Mouse (Mus musculus) lung, embryonic 16.5 days (tissue): ENCODE results near the gene Dock4. TPM values are rescaled to one million over a fixed set of nuclear protein-coding genes. Genes with fewer than 3 reads are reported as not detected.

Experiments used
- ATAC-seq: fragments of 200-750 bp; cut with Nextera tagmentation; 2 replicates; pipeline ENCODE4 v1.8.0; 2017; ENCODE audit warnings: low read depth, mild to moderate bottlenecking, moderate library complexity
- H3K27ac ChIP-seq: fragments of 300-500 bp; sonication (generic); 2 replicates; pipeline ENCODE4 v1.5.1; 2014; ENCODE audit warnings: mild to moderate bottlenecking, control low read depth, low read length
- H3K27me3 ChIP-seq: fragments of 300-500 bp; sonication (generic); 2 replicates; pipeline ENCODE4 v1.6.1; 2014; ENCODE audit warnings: low read depth, low read length, mixed read lengths; ENCODE audit not compliant: control insufficient read depth, insufficient read depth
- H3K36me3 ChIP-seq: fragments of 300-500 bp; sonication (generic); 2 replicates; pipeline ENCODE4 v1.6.1; 2014; ENCODE audit warnings: low read length; ENCODE audit not compliant: control insufficient read depth, insufficient read depth
- H3K4me1 ChIP-seq: fragments of 300-500 bp; sonication (generic); replicated peaks from 2 replicates; pipeline ENCODE4 v1.6.1; 2014; ENCODE audit warnings: low read length, mixed read lengths; ENCODE audit not compliant: control insufficient read depth, insufficient read depth
- H3K4me2 ChIP-seq: fragments of 300-500 bp; sonication (generic); 2 replicates; pipeline ENCODE4 v1.6.1; 2014; ENCODE audit warnings: low read depth, low read length, control low read depth
- H3K4me3 ChIP-seq: fragments of 300-500 bp; sonication (generic); 2 replicates; pipeline ENCODE4 v1.5.1; 2014; ENCODE audit warnings: mild to moderate bottlenecking, low read length, control low read depth
- H3K9ac ChIP-seq: fragments of 300-500 bp; sonication (generic); 2 replicates; pipeline ENCODE4 v1.6.1; 2014; ENCODE audit warnings: low read length, control low read depth
- H3K9me3 ChIP-seq: fragments of 300-500 bp; sonication (generic); 2 replicates; pipeline ENCODE4 v1.6.1; 2016; ENCODE audit warnings: low read length; ENCODE audit not compliant: control insufficient read depth
- WGBS: fragments of 180-500 bp; shearing (Covaris S2); extraction: QIAGEN DNeasy Blood & Tissue Kit; methylation state at CpG from one replicate; pipeline ENCODE4 v1.1.7; 2014; 5-methylcytosine and 5-hydroxymethylcytosine counted together
- polyA plus RNA-seq: library from polyadenylated mRNA; unstranded; fragments of >200 nt; fragmentation: Nextera tagmentation; extraction: Ambion mirVana; gene quantifications from 2 replicates; pipeline ENCODE4 v1.2.1, GENCODE M21; 2015

Gene Dock4
- polyA plus RNA-seq, 1 experiment from 2014 or later, result 28.4 TPM

GRCm38 (mm10) chr12:40546827-40547226 is 101.1 kb downstream of the Dock4 start:
- H3K27me3 ChIP-seq, result no peaks in the 10 kb centered on the region
- H3K9ac ChIP-seq, result no peak overlapping the region
- ATAC-seq, result no peak
- 65% methylated on average over 5 of the region's 5 CpGs for WGBS
- H3K27ac ChIP-seq, result no peak overlapping the region
- no peaks in the 10 kb centered on the region for H3K4me1 ChIP-seq
- H3K9me3 ChIP-seq, result no peaks in the 10 kb centered on the region
- no peak overlapping the region for H3K4me3 ChIP-seq
- H3K4me2 ChIP-seq, result no peak overlapping the region
- no peaks in the 10 kb centered on the region for H3K36me3 ChIP-seq

- Histone ChIP-seq H3K4me2 (no peak overlapping the region), H3K27me3 (no peaks in the 10 kb centered on the region), H3K4me3 (no peak overlapping the region), H3K4me1 (no peaks in the 10 kb centered on the region), H3K9ac (no peak overlapping the region), H3K9me3 (no peaks in the 10 kb centered on the region), H3K36me3 (no peaks in the 10 kb centered on the region), H3K27ac (no peak overlapping the region)
- 86% methylated on average over 3 of the region's 3 CpGs for WGBS
- no peak for ATAC-seq
Measured at GRCm38 (mm10) chr12:40551317-40551716, 105.6 kb downstream of the Dock4 start.

- Histone ChIP-seq H3K9me3 (no peaks in the 10 kb centered on the region), H3K27ac (no peak overlapping the region), H3K36me3 (no peaks in the 10 kb centered on the region), H3K4me3 (no peak overlapping the region), H3K4me1 (no peaks in the 10 kb centered on the region), H3K4me2 (no peak overlapping the region), H3K9ac (no peak overlapping the region), H3K27me3 (no peaks in the 10 kb centered on the region)
- WGBS, result 54% methylated on average over 1 of the region's 1 CpGs
- no peak for ATAC-seq
Measured at GRCm38 (mm10) chr12:40552201-40552600, 106.4 kb downstream of the Dock4 start.

- Histone ChIP-seq H3K27ac (no peak overlapping the region), H3K9me3 (no peaks in the 10 kb centered on the region), H3K4me1 (no peaks in the 10 kb centered on the region), H3K27me3 (no peaks in the 10 kb centered on the region), H3K9ac (no peak overlapping the region), H3K4me2 (no peak overlapping the region), H3K36me3 (no peaks in the 10 kb centered on the region), H3K4me3 (no peak overlapping the region)
- WGBS, result 91% methylated on average over 2 of the region's 2 CpGs
- no peak for ATAC-seq
Measured at GRCm38 (mm10) chr12:40553929-40554328, 108.2 kb downstream of the Dock4 start.

- no peak for ATAC-seq
- Histone ChIP-seq H3K36me3 (no peaks in the 10 kb centered on the region), H3K4me3 (no peak overlapping the region), H3K4me2 (no peak overlapping the region), H3K27ac (no peak overlapping the region), H3K27me3 (no peaks in the 10 kb centered on the region), H3K4me1 (peaks cover 3% of the 10 kb centered on the region), H3K9ac (no peak overlapping the region), H3K9me3 (no peaks in the 10 kb centered on the region)
- 77% methylated on average over 6 of the region's 6 CpGs for WGBS
Measured at GRCm38 (mm10) chr12:40554941-40555511, 109.3 kb downstream of the Dock4 start.

- WGBS, result 40% methylated on average over 3 of the region's 3 CpGs
- Histone ChIP-seq H3K9ac (no peak overlapping the region), H3K9me3 (no peaks in the 10 kb centered on the region), H3K4me1 (peaks cover 13% of the 10 kb centered on the region), H3K27me3 (no peaks in the 10 kb centered on the region), H3K4me2 (peak overlapping the region; percentile 12; the same call in 1 of the 2 replicates), H3K36me3 (no peaks in the 10 kb centered on the region), H3K27ac (peak overlapping the region; percentile 76), H3K4me3 (no peak overlapping the region)
- peak; percentile 41 for ATAC-seq
Measured at GRCm38 (mm10) chr12:40558600-40558999, 112.8 kb downstream of the Dock4 start.

GRCm38 (mm10) chr12:40559103-40559502 is 113.4 kb downstream of the Dock4 start:
- no peaks in the 10 kb centered on the region for H3K36me3 ChIP-seq
- no peak overlapping the region for H3K9ac ChIP-seq
- peak overlapping the region; percentile 76 for H3K27ac ChIP-seq
- ATAC-seq, result peak; percentile 96
- H3K4me1 ChIP-seq, result peaks cover 13% of the 10 kb centered on the region
- peak overlapping the region; percentile 12; the same call in 1 of the 2 replicates for H3K4me2 ChIP-seq
- WGBS, result 38% methylated on average over 11 of the region's 11 CpGs
- H3K9me3 ChIP-seq, result no peaks in the 10 kb centered on the region
- no peak overlapping the region for H3K4me3 ChIP-seq
- H3K27me3 ChIP-seq, result no peaks in the 10 kb centered on the region

- ATAC-seq, result peak; percentile 56; the same call in 1 of the 2 replicates
- Histone ChIP-seq H3K9me3 (no peaks in the 10 kb centered on the region), H3K4me3 (no peak overlapping the region), H3K4me1 (peaks cover 20% of the 10 kb centered on the region), H3K4me2 (no peak overlapping the region), H3K9ac (no peak overlapping the region), H3K27ac (no peak overlapping the region), H3K36me3 (no peaks in the 10 kb centered on the region), H3K27me3 (no peaks in the 10 kb centered on the region)
- WGBS, result 49% methylated on average over 1 of the region's 1 CpGs
Measured at GRCm38 (mm10) chr12:40563703-40564102, 118.0 kb downstream of the Dock4 start.

- no peak overlapping the region for H3K4me2 ChIP-seq
- H3K9me3 ChIP-seq, result no peaks in the 10 kb centered on the region
- no peak overlapping the region for H3K4me3 ChIP-seq
- no peaks in the 10 kb centered on the region for H3K36me3 ChIP-seq
- ATAC-seq, result peak; percentile 52; the same call in 1 of the 2 replicates
- peaks cover 24% of the 10 kb centered on the region for H3K4me1 ChIP-seq
- no peaks in the 10 kb centered on the region for H3K27me3 ChIP-seq
- H3K27ac ChIP-seq, result peak overlapping the region; percentile 68
- WGBS, result 51% methylated on average over 2 of the region's 2 CpGs
- H3K9ac ChIP-seq, result no peak overlapping the region
Measured at GRCm38 (mm10) chr12:40564261-40564660, 118.5 kb downstream of the Dock4 start.
